Mouse (Mus musculus) layer of hippocampus, postnatal 10 days (tissue): ENCODE measurements around the gene Arhgef12. TPM values are rescaled to one million over a fixed set of nuclear protein-coding genes. Genes with fewer than 3 reads are reported as not detected.

Source experiments
- DNase-seq, 2 experiments: peaks; one replicate each; pipeline ENCODE4 v3.0.0; 2021; ENCODE audit warnings: low spot score in 2 of 2
- total RNA-seq, 2 experiments: library from RNA; stranded (reverse); gene quantifications; 2 replicates each; pipeline ENCODE4 v1.2.3; 2021

Arhgef12 gene
- total RNA-seq, 2 experiments from 2014 or later = 146 to 151 TPM

- DNase-seq = no peak
These were observed 3.4 kb upstream of the Arhgef12 start for GRCm38 (mm10) chr9:43110286-43110980.

DNA sequence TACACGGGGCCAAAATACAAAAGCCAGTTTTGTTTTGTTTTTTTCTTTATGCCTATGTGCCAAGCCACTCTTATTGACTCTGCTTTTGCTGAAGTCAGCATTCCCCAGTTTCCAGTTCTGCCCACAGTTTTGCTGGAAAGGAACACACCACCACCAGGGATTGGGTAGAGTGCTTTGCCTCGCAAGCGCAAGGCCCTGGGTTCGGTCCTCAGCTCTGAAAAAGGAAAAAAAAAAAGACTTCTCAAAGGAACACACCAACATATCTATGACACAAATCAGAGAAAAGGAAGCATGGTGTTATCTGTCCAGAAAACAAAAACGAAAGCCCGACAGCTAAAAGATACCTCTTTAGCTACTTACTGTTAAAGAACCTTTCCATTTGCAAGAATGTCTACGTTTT is 2.1 kb upstream of the Arhgef12 start:
- DNase-seq = no peak

DNA sequence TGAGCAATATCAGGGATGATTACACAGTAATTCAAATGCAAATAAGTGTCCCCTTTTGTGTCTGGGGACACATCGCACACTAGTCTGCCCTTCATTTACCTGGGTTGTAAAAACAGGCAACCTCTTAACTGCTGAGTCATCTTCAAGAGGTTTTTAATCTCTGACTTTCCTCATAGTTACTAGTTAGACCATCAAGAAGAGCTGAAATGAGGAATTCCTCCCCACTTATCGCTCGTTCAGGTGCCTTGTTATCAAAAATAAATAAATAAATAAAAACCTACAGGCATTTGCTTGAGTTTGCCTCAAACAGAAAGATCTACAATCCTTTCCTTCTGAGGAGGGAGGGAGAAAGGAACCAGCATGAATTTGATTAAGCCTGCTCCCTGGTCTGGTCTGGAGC is 1.7 kb upstream of the Arhgef12 start:
- DNase-seq = no peak

DNA sequence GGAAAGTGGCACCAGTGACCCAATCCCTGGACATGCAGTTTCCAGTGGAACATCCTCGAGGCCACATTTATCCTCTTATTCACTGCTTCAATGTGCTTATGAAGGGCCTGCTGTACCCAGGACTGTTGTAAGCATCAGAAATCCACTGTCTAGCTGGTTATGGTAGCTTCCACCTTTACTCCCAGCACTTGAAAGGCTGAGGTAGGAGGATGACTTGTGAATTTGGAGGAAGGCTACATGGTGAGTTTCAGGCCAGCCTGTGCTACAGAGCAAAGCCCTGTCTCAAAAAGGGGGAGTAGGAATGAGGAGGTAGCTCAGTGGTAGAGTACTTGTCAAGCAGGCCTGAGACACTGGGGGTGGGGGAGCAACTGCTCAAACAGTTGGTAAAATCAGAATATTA is 1.0 kb upstream of the Arhgef12 start:
- no peak for DNase-seq

- no peak for DNase-seq
These were observed 516 bp upstream of the Arhgef12 start for GRCm38 (mm10) chr9:43107555-43107954.

DNA sequence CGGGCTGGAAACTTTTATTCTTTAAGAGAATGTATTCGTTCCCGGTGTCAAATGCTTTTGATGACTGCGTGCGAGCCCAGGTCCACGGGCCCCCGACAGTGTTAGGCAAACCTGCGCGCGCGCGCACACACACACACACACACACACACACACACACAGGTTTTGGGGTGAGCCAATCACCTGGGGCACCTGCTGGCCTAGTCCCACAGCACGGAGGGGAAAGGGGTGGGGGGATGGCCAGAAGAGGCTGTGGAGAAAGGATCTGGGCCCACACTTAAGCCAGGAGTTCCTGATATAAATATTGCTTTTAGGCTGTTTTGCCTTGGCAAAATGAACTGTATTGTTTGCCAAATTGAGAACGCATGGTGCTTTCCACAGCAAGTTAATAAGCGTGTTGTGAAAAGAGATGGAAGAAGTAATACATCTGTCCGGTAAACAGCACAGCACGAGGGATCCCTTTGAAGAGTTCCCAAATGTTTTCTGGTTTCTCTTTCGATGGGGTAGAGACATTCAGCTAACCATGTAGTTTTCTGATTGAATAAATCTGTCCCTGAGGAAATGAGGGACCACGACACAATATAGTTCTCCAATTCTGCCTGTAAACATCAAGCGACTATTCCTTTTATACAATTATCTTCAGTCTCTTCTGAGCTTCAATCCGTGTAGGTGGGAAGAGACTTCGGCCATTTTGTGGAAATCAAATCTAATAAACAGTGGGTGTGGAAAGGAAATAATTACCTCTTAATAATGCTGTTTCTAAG is 433 bp downstream of the Arhgef12 start:
- peak in 1 of 2 experiments; percentile 59 for DNase-seq

GRCm38 (mm10) chr9:43105664-43106361 is 1.2 kb downstream of the Arhgef12 start:
- peak; percentile 92 to 94 for DNase-seq

DNA sequence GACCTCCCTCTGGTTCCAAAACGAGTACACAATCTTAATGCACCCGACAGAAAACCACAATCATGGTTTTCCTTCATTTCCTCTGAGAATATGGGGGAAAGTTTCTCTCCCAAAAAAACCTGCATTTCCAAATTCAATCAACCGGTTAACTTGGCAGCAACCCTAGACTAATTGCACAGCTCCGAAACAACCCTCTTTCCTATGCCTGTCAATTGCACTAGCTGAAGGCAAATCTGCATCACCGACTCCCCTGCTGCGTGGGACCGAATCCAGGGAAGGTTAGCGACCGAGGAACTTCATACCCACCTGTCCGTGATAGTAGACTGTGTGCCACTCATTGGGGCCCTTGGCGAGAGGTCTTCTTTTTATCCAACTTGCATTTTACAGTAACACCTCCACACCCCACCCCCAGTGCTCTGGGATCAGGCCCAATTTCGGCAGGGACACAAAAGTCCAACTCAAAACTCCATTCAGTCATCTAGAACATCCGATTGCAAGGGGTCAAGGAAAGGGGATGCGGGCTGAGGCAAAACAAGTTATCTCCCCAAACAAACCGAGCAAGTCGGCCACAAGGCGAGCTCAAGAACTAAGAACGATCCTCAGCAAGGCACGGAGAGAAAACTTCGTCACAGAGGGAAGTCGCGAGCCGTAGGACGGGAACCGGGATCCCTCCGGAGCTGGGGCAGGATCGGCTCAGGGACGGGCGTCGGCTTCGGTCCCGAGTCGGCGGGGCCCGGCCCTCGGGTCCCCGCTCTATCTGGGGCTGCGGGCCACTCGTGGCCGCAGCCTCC is 2.0 kb downstream of the Arhgef12 start:
- peak; percentile 40 to 53 for DNase-seq

GRCm38 (mm10) chr9:43104526-43104872 is 2.5 kb downstream of the Arhgef12 start:
- no peak for DNase-seq

DNA sequence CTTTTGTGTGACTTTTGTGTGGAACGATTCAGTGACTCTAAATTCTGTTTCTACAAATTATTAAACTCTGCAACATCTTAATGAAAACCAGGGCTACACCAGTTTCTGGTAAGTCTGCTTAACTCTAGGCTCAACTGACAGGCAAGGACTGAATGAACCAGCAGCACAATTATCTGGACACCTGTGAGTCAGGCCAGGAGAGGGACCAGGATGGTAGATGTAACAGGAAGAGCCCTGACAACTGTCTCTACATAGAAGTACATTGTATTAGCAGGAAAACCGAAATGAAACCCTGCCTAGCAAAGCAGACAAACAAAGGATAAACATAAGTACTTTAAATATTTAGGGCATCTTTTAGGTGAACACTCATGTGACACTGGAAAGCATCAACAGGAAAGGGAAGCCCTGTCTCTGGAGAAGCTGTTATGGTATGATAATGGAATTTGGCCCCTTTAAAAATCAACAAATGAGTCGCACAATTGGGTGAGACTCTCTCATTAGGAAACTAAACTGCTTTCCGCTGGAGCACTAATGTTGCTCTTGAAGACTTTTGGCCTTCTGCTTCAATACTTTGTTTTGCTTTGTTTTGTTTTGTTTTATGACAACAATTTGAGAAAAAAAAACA is 3.3 kb downstream of the Arhgef12 start:
- no peak for DNase-seq

- no peak for DNase-seq
These were observed 4.1 kb downstream of the Arhgef12 start for GRCm38 (mm10) chr9:43102931-43103330.

DNA sequence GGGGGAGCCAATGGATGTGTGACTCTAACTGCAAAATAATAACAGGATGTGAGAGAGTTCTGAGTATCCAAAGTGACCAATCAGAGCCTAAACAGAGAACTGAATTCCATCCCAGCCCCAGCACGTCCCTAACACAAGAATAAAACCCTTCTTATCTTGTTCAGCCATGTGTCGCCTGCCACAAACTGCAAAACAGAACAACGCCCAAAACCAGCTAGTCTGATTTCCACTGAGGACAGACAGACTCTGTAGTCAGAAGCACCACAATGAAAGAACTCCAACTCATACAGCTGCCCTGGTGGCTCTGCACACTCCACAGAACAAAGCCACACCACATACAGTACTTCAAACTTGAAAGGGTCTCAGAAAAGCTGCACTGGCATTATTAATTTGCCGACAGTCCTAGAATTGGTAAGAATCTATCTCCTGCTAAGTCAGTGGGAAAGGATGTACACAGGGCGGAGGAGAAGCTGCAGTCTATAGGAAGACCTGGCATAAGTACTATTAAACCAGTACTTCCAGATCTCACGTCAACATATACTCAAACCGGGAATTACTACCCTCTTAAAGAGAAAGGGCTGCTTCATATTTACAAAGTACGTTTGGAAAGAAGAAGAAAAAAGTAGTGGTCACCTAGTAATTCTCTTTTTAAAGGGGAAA is 5.0 kb downstream of the Arhgef12 start:
- DNase-seq = no peak

GRCm38 (mm10) chr9:43098922-43099321 is 8.1 kb downstream of the Arhgef12 start:
- DNase-seq = no peak

- no peak for DNase-seq
These were observed 9.1 kb downstream of the Arhgef12 start for GRCm38 (mm10) chr9:43097801-43098557.

DNA sequence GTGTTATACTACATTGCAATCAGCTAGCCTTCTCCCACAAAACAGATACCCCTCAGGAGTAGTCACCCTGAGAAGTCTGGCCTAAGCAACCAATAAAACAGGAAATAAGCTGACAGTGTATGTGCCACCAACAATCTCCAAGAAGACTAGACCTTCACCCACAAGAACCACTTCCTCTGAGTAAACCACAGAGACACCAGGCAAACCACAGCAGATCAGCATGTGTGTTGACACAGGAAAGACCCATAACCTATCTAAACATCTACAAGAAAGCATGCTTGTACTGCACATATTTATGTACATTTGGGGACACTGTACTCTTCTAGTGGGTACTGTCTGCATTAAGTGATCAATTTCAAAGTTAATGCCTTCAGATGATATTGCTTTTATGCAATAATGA is 10.7 kb downstream of the Arhgef12 start:
- no peak for DNase-seq

GRCm38 (mm10) chr9:43094828-43095227 is 12.2 kb downstream of the Arhgef12 start:
- no peak for DNase-seq

DNA sequence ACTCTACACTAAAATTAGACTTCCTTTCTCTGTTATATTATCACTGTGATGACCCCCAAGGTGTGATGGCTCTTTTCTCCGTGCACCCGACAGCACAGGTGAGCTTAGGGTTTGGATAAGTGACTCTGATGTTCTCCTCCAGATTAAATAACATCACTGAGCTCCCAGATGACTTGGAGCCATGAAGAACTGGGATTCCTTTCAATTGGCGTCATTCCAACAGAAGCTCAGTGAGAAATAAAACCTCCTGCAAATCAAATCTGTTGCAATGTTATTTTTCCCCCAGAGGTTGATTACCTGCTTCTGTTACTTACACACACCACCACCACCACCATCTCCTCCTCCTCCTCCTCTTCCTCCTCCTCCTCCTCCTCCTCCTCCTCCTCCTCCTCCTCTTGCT is 13.2 kb downstream of the Arhgef12 start:
- DNase-seq = peak in 1 of 2 experiments; percentile 35

DNA sequence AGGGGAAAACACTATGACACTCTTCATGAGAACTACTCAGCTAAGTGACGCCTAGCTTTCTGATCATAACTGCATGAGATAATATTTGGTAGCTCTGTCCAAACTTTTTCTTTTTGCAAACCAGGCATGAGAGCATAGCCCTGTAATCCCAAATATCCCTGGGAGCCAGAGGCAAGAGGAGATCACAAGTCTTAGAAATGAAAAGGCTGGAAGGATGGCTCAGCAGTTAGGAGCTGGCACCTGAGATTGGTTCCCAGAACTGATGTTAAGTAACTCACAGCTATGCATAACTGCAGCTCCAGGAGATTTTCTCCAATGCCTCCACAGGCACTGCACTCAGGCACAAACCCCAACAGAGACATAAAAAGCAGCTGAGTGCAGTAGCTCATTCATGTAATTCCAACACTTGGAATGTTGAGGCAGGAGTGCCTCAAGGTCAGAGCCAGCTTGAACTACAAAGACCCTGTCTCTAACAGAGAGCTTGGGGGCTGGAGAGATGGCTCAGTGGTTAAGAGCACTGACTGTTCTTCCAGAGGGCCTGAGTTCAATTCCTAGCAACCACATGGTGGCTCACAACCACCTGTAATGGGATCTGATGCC is 21.3 kb downstream of the Arhgef12 start:
- DNase-seq = no peak
